Mouse (Mus musculus): ENCODE results near the gene Sema7a. TPM values are rescaled to one million over a fixed set of nuclear protein-coding genes. Genes with fewer than 3 reads are reported as not detected.

The Sema7a gene
- total RNA-seq, 2 experiments from 2014 or later, result 83.9 to 92.6 TPM

DNA sequence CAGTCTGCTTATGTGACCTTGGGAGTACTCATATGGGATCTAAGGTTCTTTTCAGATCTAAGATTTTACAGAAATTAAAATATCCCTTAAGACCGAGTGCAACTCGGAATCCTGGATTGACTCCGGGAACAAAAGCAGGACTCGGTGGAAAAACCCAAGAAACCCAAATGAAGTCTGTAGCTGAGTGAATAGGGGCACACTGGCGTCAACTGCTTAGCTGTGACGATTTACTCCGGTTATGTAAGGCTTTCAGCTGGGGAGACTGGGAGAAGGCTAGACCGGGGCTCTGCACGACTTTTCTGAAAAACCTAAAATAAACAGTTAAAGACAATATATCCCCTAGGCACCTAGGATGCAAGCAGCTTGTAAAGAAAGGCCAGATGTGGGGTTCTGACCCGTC lies 19.5 kb downstream of the Sema7a start:
- DNase-seq (ENCODE audit: extremely low spot score in 1 of 2, low spot score in 1 of 2), result no peak

DNA sequence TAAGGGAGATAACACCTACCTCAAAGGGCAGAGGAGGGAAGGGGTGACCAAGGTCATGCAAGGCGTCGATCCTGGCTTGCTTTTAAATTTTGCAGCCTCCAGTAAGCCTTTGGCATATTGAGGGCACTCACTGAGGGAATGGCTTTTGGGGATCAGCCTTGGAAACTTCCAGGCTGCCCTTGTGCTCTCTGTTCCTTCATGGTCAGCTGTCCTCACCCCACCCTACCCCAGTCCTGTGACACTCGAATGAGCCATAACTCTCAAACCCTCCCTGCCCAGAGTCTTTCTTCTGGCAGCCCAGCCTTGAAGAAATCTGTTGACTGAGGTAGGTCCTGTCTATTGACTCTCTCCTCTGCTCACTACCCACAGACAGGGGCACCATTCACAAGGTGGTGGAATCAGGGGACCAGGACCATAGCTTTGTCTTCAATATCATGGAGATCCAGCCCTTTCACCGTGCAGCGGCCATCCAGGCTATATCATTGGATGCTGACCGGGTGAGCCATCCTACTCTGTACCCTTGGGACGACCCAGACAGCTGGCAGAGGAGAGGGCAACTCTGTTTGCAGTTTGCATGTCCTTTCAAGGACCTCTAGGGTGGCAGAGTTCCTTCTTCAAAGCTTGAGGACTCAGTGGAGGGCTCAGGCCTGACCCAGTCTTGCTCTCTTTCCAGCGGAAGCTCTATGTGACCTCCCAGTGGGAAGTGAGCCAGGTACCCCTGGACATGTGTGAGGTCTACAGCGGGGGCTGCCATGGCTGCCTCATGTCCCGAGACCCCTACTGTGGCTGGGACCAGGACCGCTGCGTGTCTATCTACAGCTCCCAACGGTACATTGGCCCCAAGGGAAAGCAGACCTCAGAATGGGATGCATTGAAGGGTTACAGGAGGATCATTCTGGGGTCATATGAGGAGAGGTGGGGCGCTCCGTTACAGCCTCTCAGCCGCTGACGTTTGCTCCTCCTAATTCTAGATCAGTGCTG lies 20.3 kb downstream of the Sema7a start:
- DNase-seq (ENCODE audit: extremely low spot score in 1 of 2, low spot score in 1 of 2), result no peak

GRCm38 (mm10) chr9:57961226-57961625 lies 21.3 kb downstream of the Sema7a start:
- no peak for DNase-seq (ENCODE audit: extremely low spot score in 1 of 2, low spot score in 1 of 2)

DNA sequence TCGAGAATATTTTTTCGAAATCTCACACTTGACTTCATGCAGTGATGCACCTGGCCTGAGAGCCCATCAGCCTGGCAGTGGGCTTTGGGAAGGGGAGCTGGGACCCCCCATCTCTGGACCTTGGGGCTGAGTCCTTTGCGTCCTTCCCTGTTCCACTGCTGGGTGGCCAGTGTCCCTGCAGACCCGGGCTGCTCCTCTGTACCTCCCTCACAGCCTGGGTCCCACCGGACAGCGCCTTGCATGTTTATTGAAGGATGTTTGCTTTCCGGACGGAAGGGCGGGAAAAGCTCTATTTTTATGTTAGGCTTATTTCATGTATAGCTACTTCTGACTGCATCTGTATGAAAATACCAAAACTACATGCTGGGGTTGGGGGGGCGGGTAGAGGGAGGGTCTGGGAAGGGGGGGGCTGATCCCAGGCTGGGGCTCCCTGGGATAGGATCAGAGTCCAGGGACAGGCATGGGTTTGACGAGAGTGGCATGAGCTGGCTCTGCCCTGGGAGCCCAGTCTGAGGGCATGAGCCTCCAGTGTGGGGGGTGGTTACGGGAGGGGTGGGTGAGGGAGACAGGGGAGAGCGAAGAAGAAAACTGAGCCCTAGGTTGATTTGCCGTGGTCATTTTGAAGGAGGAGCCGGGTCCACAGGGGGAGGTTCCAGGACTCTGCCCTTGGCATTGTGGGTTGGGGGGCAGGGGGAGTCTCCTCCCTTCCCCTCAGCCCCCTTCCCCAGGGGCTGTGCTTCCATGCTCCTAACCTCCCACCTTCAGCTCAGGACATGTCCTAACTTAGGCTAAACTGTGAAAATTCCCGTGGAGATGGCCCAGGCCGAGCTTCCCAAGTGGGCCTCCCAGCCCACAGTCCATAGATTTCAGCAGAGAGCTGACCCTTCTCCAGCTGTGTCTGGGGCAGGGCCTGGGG lies 22.2 kb downstream of the Sema7a start:
- no peak for DNase-seq (ENCODE audit: extremely low spot score in 1 of 2, low spot score in 1 of 2)

- no peak for DNase-seq (ENCODE audit: extremely low spot score in 1 of 2, low spot score in 1 of 2)
Observed at GRCm38 (mm10) chr9:57963249-57963997, 23.5 kb downstream of the Sema7a start.

DNA sequence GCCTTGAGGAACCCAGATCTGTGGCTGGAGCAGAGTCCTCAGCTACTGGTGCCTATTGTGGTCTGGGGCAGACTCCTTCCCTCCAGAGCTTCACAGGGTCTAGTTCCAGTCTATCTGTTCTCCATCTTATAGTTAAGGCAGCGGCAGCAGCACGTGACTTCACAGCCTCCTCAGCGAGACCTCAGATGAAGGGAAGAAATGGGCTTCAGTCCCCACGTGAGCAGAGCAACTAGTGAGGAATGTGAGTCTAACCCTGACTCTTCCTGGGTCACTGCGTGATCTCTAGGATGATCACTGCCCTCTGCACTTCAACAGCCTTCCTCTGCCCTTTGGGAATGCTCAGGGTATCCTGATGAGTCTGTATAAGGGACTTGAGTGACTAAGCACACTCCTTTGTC lies 24.1 kb downstream of the Sema7a start:
- DNase-seq (ENCODE audit: extremely low spot score in 1 of 2, low spot score in 1 of 2), result no peak

GRCm38 (mm10) chr9:57964528-57965250 lies 24.8 kb downstream of the Sema7a start:
- no peak for DNase-seq (ENCODE audit: extremely low spot score in 1 of 2, low spot score in 1 of 2)

DNA sequence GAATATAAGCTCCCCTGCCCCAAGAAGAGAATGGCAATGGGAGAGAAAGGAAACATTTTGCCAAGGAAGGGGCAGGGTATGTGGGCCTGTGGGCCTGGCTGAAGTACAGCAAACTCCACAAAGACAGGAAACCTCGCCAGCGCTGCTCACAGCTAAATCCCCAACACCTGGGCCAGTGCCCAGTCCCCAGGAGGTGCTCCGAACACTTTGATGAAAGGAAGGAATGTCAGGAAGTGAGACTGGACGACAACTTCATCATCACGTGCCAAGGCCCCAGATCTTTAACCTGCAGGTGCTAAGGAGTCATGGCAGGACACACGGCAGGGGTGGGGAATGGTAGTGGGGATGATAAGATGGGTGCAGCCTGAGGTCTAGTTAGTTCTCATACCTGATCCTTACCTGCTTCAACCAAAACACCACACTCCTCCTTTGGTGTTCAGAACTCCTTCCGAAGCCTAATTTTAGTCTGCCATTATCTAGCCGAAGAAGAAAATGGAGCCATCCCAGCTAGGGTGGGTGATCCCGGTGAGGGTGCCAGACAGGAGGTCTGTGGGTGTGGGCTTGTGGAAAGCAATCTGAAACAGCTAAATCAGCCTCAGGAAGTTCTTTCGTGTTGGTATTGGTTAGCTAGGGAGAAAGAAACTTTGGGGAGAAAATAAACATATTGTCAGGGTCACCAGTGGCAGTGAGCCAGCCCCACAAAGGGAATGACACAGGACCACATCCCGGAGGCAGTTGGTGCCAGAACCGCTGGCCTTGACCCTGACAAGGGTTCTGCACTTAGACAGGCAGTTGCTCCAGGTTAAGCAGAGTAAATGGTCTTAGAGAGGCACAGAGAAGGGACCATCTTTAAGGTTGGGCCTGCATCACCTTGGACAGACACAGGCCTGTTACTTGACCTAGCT lies 25.6 kb downstream of the Sema7a start:
- no peak for DNase-seq (ENCODE audit: extremely low spot score in 1 of 2, low spot score in 1 of 2)

GRCm38 (mm10) chr9:57967237-57967960 lies 27.5 kb downstream of the Sema7a start:
- DNase-seq (ENCODE audit: extremely low spot score in 1 of 2, low spot score in 1 of 2), result peak; percentile 42 to 52

- DNase-seq (ENCODE audit: extremely low spot score in 1 of 2, low spot score in 1 of 2), result no peak
Observed at GRCm38 (mm10) chr9:57968166-57968771, 28.4 kb downstream of the Sema7a start.

GRCm38 (mm10) chr9:57968783-57969542 lies 29.1 kb downstream of the Sema7a start:
- no peak for DNase-seq (ENCODE audit: extremely low spot score in 1 of 2, low spot score in 1 of 2)

DNA sequence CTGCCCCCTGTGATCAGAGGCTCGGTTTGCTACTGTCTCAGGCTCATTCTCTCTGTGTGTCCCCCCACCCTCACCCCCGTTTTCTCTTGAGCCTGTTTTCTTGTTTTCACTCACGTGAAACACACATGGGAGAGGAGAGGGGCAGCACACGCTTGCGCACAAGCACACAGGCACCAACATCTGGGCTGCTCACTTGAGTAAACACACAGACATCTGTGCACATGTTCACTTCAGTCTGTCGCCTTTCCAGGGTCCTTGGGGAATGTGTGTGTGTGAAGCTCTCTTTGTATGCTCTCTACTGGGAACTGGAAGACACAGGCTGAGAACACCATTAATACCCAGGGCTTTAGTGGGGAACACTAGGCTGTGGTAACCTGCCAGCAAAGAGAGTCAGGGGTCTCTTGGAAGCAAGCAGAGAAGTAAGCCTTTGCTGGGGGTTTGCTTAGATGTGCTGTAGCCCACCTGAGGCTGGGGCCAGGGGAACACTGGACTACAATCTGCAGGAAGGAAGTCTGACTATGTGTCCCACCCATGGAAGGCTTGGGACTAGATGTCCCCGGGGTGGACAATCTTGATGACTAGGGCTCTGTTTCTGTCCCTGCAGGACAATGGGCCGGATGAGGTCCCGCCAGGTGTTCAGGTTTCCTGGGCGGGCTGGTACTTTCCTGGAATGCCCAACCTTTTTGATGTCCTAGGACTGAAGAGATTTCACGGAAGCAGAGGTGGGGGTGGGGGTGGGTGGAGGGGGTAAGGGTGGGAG lies 30.0 kb downstream of the Sema7a start:
- DNase-seq (ENCODE audit: extremely low spot score in 1 of 2, low spot score in 1 of 2), result no peak

DNA sequence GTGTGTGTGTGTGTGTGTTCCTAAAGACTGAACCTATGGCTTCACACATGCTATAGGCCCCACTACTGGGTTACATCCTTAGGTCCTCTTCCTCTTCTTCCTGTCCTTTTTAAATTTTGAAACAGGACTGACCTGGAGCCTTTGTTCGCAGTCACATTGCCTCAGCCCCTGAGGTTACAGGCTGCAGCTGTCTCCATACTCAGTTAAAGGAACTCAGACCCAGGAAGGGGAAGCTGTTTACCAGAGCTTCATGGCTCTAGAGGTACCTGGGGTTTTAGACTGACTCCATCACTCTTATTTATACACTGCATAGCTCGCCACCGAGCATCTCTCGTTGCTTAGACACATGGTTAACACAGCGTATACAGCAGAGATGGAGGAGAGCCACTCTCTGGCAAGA lies 31.5 kb downstream of the Sema7a start:
- DNase-seq (ENCODE audit: extremely low spot score in 1 of 2, low spot score in 1 of 2), result no peak

GRCm38 (mm10) chr9:57972141-57972591 lies 32.3 kb downstream of the Sema7a start:
- no peak for DNase-seq (ENCODE audit: extremely low spot score in 1 of 2, low spot score in 1 of 2)

- DNase-seq (ENCODE audit: extremely low spot score in 1 of 2, low spot score in 1 of 2), result no peak
Observed at GRCm38 (mm10) chr9:57972776-57973439, 33.0 kb downstream of the Sema7a start.
